Mouse (Mus musculus): ENCODE results near the gene Fam50b.

The Fam50b gene

DNA sequence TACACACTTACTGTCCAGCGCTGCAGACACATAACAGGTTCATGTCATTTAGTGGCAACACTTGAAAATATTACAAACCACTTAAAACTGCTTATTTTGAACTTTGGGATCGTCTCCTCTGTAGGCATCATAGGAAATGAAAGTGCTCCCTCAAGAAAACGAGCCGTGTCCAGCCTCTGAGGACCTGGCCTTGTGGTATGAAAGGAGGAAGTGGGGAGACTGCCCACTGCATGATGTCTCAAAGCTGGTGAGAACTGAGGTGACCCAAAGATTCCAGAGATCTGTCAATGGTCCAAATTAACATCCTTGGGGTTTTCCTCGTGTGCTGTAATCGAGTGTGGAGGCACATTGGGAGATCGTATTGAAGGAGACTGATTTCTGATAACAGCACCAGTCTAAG, 58.4 kb downstream of the Fam50b start:
- no peak for DNase-seq (ENCODE audit: low read depth, low spot score)

- peak; percentile 68 for DNase-seq (ENCODE audit: low read depth, low spot score)
Measured at GRCm38 (mm10) chr13:34793816-34794215, 59.2 kb downstream of the Fam50b start.

DNA sequence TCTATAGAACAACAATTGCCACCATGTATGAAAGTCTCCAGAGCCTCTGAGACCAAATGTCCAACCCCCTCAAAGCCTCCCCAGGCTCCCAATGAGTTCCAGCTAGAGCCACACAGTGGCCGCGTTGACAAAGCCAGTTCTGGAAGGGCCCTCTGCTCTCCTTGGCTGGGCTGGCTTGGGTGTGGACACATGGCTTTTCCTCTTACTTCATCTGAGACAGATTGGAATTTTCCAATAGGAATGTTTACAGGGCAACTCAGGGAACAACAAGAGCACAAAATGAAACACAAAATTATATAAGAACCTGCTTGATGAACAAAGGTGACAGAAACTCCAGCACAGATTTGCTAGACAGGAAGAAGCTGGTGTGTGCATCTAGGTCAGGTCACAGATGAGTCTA, 59.8 kb downstream of the Fam50b start:
- no peak for DNase-seq (ENCODE audit: low read depth, low spot score)
